Comparison of ENCODE assay signal across 14 mouse cellular contexts in genomic region chr6:40336735-40337731, GRCm38 (mm10).
"Had no signal": no experiment of that assay in that cellular context is flagged by ENCODE, and none has a peak within 500 bp of the region (broad histone marks: within the 10 kb centered on the region; RNA-seq: fewer than 3 reads in every experiment).

No protein-coding gene starts in this region.

- DNase-seq: kidney, adult 8-10 months; kidney, postnatal 36 days; layer of hippocampus, adult 9-11 months; layer of hippocampus, postnatal 36 days; liver; liver, embryonic 13.5 days; liver, postnatal 0 days; right cerebral cortex, adult 18-20 months; right cerebral cortex, postnatal 25 days; thymus, postnatal 36 days had no signal

- H3K4me3 ChIP-seq: intestine, embryonic 15.5 days; limb, embryonic 12.5 days; liver, embryonic 13.5 days; lung, embryonic 15.5 days; neural tube, embryonic 12.5 days had no signal

- H3K9ac ChIP-seq: intestine, embryonic 15.5 days; limb, embryonic 12.5 days; liver, embryonic 13.5 days; liver, postnatal 0 days; lung, embryonic 15.5 days; neural tube, embryonic 12.5 days had no signal

- H3K4me1 ChIP-seq: intestine, embryonic 15.5 days; limb, embryonic 12.5 days; liver, embryonic 13.5 days; lung, embryonic 15.5 days; neural tube, embryonic 12.5 days had no signal

- H3K27me3 ChIP-seq: intestine, embryonic 15.5 days; limb, embryonic 12.5 days; liver, embryonic 13.5 days; lung, embryonic 15.5 days; neural tube, embryonic 12.5 days had no signal

- ATAC-seq: intestine, embryonic 15.5 days; liver, postnatal 0 days had no signal

- H3K4me2 ChIP-seq: intestine, embryonic 15.5 days; limb, embryonic 12.5 days; liver, embryonic 13.5 days; lung, embryonic 15.5 days; neural tube, embryonic 12.5 days had no signal

- H3K9me3 ChIP-seq: intestine, embryonic 15.5 days; limb, embryonic 12.5 days; liver, embryonic 13.5 days; lung, embryonic 15.5 days; neural tube, embryonic 12.5 days had no signal

- H3K27ac ChIP-seq: intestine, embryonic 15.5 days; limb, embryonic 12.5 days; liver, embryonic 13.5 days; lung, embryonic 15.5 days; neural tube, embryonic 12.5 days had no signal
